Mouse (Mus musculus) bone marrow, adult 2 months (tissue): ENCODE measurements around the gene Pla2g15.

Source experiments
- CTCF ChIP-seq: fragments of 200-500 bp; IDR thresholded peaks from 2 replicates; pipeline ENCODE4 v1.5.1; 2011; ENCODE audit warnings: low read length, control low read depth; ENCODE audit not compliant: control insufficient read depth, insufficient read depth
- POLR2A ChIP-seq: fragments of 200-500 bp; IDR thresholded peaks from 2 replicates; pipeline ENCODE4 v1.6.1; 2011; ENCODE audit warnings: low read depth, mild to moderate bottlenecking, control low read depth, low read length, borderline replicate concordance; ENCODE audit not compliant: control insufficient read depth

GRCm38 (mm10) chr8:106137906-106138477, 12.2 kb upstream of the Pla2g15 start:
- no peak for TF ChIP-seq POLR2A
- no peak for TF ChIP-seq CTCF
